Mouse (Mus musculus): ENCODE data around the gene Wars.

- TF ChIP-seq CTCF (IDR thresholded peaks at IDR 0.05) (no peak), EP300 (IDR thresholded peaks at IDR 0.05) (no peak)
Observed at GRCm38 (mm10) chr12:108825561-108826224, 68.3 kb downstream of the Wars start.
